Mouse (Mus musculus) liver, embryonic 14.5 days (tissue): Measurements from ENCODE around the gene Vwa3b.

Source experiments
- CTCF ChIP-seq: IDR thresholded peaks from 2 replicates; pipeline ENCODE4 v1.5.1; 2016; ENCODE audit warnings: antibody characterized with exemption, low read depth, control low read depth
- EP300 ChIP-seq: IDR thresholded peaks from 2 replicates; pipeline ENCODE4 v1.6.1; 2016; ENCODE audit warnings: antibody characterized with exemption, low read depth

DNA sequence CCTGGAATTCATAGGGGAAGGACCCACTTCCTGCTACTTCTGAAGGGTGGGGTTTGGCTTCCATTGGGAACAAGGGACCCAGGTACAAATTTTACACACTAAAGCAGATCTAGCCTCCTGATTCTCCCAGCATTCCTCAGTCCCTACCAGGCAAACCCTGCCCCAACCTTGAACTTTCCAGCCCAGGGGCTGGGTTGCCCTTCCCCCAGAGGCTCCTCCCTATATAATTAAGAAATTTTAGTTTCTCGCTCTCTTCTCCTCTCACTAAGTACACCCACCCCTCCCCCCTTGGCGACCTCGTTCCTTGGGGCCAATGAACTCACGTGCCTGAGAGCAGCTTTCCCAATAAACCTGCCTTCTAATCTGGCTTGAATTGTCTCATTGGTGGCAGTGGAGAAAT, 42.6 kb upstream of the Vwa3b start:
- TF ChIP-seq CTCF = no peak
- TF ChIP-seq EP300 = no peak
